Mouse (Mus musculus) megakaryocyte-erythroid progenitor cell, adult 5-6 weeks (primary cell): ENCODE data around the gene 2510039O18Rik. TPM values are rescaled to one million over a fixed set of nuclear protein-coding genes. Genes with fewer than 3 reads are reported as not detected.

ENCODE experiments used
- ATAC-seq: replicated peaks from 2 replicates; pipeline ENCODE4 v1.8.0; 2016; ENCODE audit warnings: mild to moderate bottlenecking, inconsistent platforms; ENCODE audit not compliant: severe bottlenecking, poor library complexity, low FRiP score, low TSS enrichment
- total RNA-seq, 2 experiments: library from RNA; stranded (forward) in 1 of 2; stranded (reverse) in 1 of 2; fragments of 200-1000, 215-1000 nt in 1 of 2; fragments of >200 nt in 1 of 2; fragmentation: Nextera tagmentation in 1 of 2; gene quantifications; 2 replicates each; pipeline ENCODE4 v1.2.3; 2014 to 2017

The 2510039O18Rik gene
- total RNA-seq, 2 experiments from 2014 or later: 23.7 to 27.4 TPM

GRCm38 (mm10) chr4:147977726-147978125, 37.0 kb downstream of the 2510039O18Rik start:
- ATAC-seq: no peak

- no peak for ATAC-seq
Observed at GRCm38 (mm10) chr4:147978391-147978790, 37.7 kb downstream of the 2510039O18Rik start.

- ATAC-seq: no peak
Observed at GRCm38 (mm10) chr4:147979441-147979860, 38.8 kb downstream of the 2510039O18Rik start.

- peak; percentile 79 for ATAC-seq
Observed at GRCm38 (mm10) chr4:147985205-147986132, 44.8 kb downstream of the 2510039O18Rik start, which contains the start of gene Nppb. Gene Nppb, plus strand, starts transcription at chr4:147985788.

GRCm38 (mm10) chr4:147993571-147994095, 52.9 kb downstream of the 2510039O18Rik start:
- ATAC-seq: no peak

- ATAC-seq: no peak
Observed at GRCm38 (mm10) chr4:147995311-147995710, 54.6 kb downstream of the 2510039O18Rik start.

Other genes starting within 250 kb of the 2510039O18Rik start
- not detected in 2 replicates for gene Zfp534, start 238.3 kb upstream of the 2510039O18Rik start, total RNA-seq (2014; fragmentation: Nextera tagmentation)
- gene Zfp534, start 238.3 kb upstream of the 2510039O18Rik start, total RNA-seq (2017): not detected in 2 replicates
- 40.3 and 44.9 TPM in 2 replicates for gene Zfp984, start 131.1 kb upstream of the 2510039O18Rik start, total RNA-seq (2014; fragmentation: Nextera tagmentation)
- gene Zfp984, start 131.1 kb upstream of the 2510039O18Rik start, total RNA-seq (2017): 47.6 and 71.4 TPM in 2 replicates
- gene Zfp933, start 92.5 kb upstream of the 2510039O18Rik start, total RNA-seq (2014; fragmentation: Nextera tagmentation): 4.2 and 9.7 TPM in 2 replicates
- 4.2 and 6.4 TPM in 2 replicates for gene Zfp933, start 92.5 kb upstream of the 2510039O18Rik start, total RNA-seq (2017)
- gene Miip, start 72.1 kb upstream of the 2510039O18Rik start, total RNA-seq (2014; fragmentation: Nextera tagmentation): 48.9 and 75.8 TPM in 2 replicates
- 30.4 and 36.7 TPM in 2 replicates for gene Miip, start 72.1 kb upstream of the 2510039O18Rik start, total RNA-seq (2017)
- gene Fv1, start 71.9 kb upstream of the 2510039O18Rik start, total RNA-seq (2014; fragmentation: Nextera tagmentation): 6.2 and 12.6 TPM in 2 replicates
- 10.4 and 21.7 TPM in 2 replicates for gene Fv1, start 71.9 kb upstream of the 2510039O18Rik start, total RNA-seq (2017)
- gene Mfn2, start 36.2 kb upstream of the 2510039O18Rik start, total RNA-seq (2014; fragmentation: Nextera tagmentation): 26.1 and 28.1 TPM in 2 replicates
- gene Mfn2, start 36.2 kb upstream of the 2510039O18Rik start, total RNA-seq (2017): 22.2 and 32.1 TPM in 2 replicates
- 1.3 and 5.4 TPM in 2 replicates for gene Plod1, start 4.1 kb upstream of the 2510039O18Rik start, total RNA-seq (2014; fragmentation: Nextera tagmentation)
- 1.8 and 2.9 TPM in 2 replicates for gene Plod1, start 4.1 kb upstream of the 2510039O18Rik start, total RNA-seq (2017)
- gene Nppb, start 44.9 kb downstream of the 2510039O18Rik start, total RNA-seq (2014; fragmentation: Nextera tagmentation): not detected in 2 replicates
- not detected in 2 replicates for gene Nppb, start 44.9 kb downstream of the 2510039O18Rik start, total RNA-seq (2017)
- gene Nppa, start 59.8 kb downstream of the 2510039O18Rik start, total RNA-seq (2014; fragmentation: Nextera tagmentation): not detected in 2 replicates
- gene Nppa, start 59.8 kb downstream of the 2510039O18Rik start, total RNA-seq (2017): not detected in 2 replicates
- gene Clcn6, start 97.9 kb downstream of the 2510039O18Rik start, total RNA-seq (2014; fragmentation: Nextera tagmentation): 5.6 and 6.9 TPM in 2 replicates
- 2.9 and 4.4 TPM in 2 replicates for gene Clcn6, start 97.9 kb downstream of the 2510039O18Rik start, total RNA-seq (2017)
- gene Mthfr, start 98.2 kb downstream of the 2510039O18Rik start, total RNA-seq (2014; fragmentation: Nextera tagmentation): 2.2 and 5.8 TPM in 2 replicates
- 3.3 and 4.0 TPM in 2 replicates for gene Mthfr, start 98.2 kb downstream of the 2510039O18Rik start, total RNA-seq (2017)
- gene Agtrap, start 147.1 kb downstream of the 2510039O18Rik start, total RNA-seq (2014; fragmentation: Nextera tagmentation): 15.4 and 26.3 TPM in 2 replicates
- 11.6 and 20.4 TPM in 2 replicates for gene Agtrap, start 147.1 kb downstream of the 2510039O18Rik start, total RNA-seq (2017)
- 25.1 and 28.9 TPM in 2 replicates for gene Mad2l2, start 189.5 kb downstream of the 2510039O18Rik start, total RNA-seq (2014; fragmentation: Nextera tagmentation)
- gene Mad2l2, start 189.5 kb downstream of the 2510039O18Rik start, total RNA-seq (2017): 5.8 and 10.9 TPM in 2 replicates
- not detected in 2 replicates for gene Draxin, start 189.8 kb downstream of the 2510039O18Rik start, total RNA-seq (2014; fragmentation: Nextera tagmentation)
- gene Draxin, start 189.8 kb downstream of the 2510039O18Rik start, total RNA-seq (2017): not detected in 2 replicates
- gene Fbxo6, start 211.2 kb downstream of the 2510039O18Rik start, total RNA-seq (2014; fragmentation: Nextera tagmentation): 19.7 and 25.6 TPM in 2 replicates
- gene Fbxo6, start 211.2 kb downstream of the 2510039O18Rik start, total RNA-seq (2017): 10.5 and 12.7 TPM in 2 replicates
- 6.0 and 6.6 TPM in 2 replicates for gene Fbxo44, start 219.6 kb downstream of the 2510039O18Rik start, total RNA-seq (2014; fragmentation: Nextera tagmentation)
- 4.1 and 5.5 TPM in 2 replicates for gene Fbxo44, start 219.6 kb downstream of the 2510039O18Rik start, total RNA-seq (2017)
- not detected in 2 replicates for gene Fbxo2, start 219.7 kb downstream of the 2510039O18Rik start, total RNA-seq (2014; fragmentation: Nextera tagmentation)
- not detected in 2 replicates for gene Fbxo2, start 219.7 kb downstream of the 2510039O18Rik start, total RNA-seq (2017)